Mouse (Mus musculus): ENCODE data around the gene Uchl1. TPM values are rescaled to one million over a fixed set of nuclear protein-coding genes. Genes with fewer than 3 reads are reported as not detected.

Uchl1 gene
- polyA plus RNA-seq, 1 experiment from 2014 or later: 55.1 TPM

DNA sequence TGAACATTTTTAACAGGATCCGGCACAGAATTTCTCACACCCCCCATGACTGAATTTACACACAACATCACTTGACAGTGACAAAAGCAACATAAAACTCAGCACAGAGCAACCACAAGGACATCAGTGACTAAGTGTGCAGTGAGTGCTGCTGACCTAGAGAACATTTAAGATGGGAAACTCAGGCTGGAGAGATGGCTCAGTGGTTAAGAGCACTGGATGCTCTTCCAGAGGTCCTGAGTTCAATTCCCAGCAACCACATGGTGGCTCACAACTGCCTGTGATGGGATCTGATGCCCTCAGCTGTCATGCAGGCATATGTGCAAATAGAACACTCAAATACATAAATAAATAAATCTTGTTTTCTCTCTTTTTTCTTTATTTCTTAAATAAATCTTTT, 57.7 kb downstream of the Uchl1 start:
- no peak overlapping the region for H3K4me3 ChIP-seq (ENCODE audit: low read length)
- no peak overlapping the region for H3K9ac ChIP-seq (ENCODE audit: low read depth, low read length)
- H3K27me3 ChIP-seq (ENCODE audit: control insufficient read depth, insufficient read depth, low read length): no peaks in the 10 kb centered on the region
- H3K36me3 ChIP-seq (ENCODE audit: control insufficient read depth, insufficient read depth, low read length): no peaks in the 10 kb centered on the region
- WGBS: 97% methylated on average over 1 of the region's 1 CpGs
- no peak overlapping the region for H3K27ac ChIP-seq (ENCODE audit: low read depth, low read length)
- no peak overlapping the region for H3K4me2 ChIP-seq (replicated peaks; ENCODE audit: low read depth, low read length)
- no peak for ATAC-seq (ENCODE audit: low FRiP score, low TSS enrichment)
- no peaks in the 10 kb centered on the region for H3K9me3 ChIP-seq (ENCODE audit: control insufficient read depth, low read length)
- H3K4me1 ChIP-seq (ENCODE audit: control insufficient read depth, insufficient read depth, low read length): no peaks in the 10 kb centered on the region

Other genes with a start within 250 kb of the Uchl1 start
- 39.3 and 55.9 TPM in 2 replicates for gene Apbb2, start 57.3 kb upstream of the Uchl1 start, polyA plus RNA-seq (2014; fragmentation: Nextera tagmentation; extraction: Ambion mirVana)
- 36.7 and 48.9 TPM in 2 replicates for gene Limch1, start 69.7 kb downstream of the Uchl1 start, polyA plus RNA-seq (2014; fragmentation: Nextera tagmentation; extraction: Ambion mirVana)

All from kidney, embryonic 14.5 days (tissue).